Mouse (Mus musculus): ENCODE data around the gene Fth1. TPM values are rescaled to one million over a fixed set of nuclear protein-coding genes. Genes with fewer than 3 reads are reported as not detected.

Gene Fth1
- total RNA-seq, 1 experiment from 2014 or later = 890 TPM

DNA sequence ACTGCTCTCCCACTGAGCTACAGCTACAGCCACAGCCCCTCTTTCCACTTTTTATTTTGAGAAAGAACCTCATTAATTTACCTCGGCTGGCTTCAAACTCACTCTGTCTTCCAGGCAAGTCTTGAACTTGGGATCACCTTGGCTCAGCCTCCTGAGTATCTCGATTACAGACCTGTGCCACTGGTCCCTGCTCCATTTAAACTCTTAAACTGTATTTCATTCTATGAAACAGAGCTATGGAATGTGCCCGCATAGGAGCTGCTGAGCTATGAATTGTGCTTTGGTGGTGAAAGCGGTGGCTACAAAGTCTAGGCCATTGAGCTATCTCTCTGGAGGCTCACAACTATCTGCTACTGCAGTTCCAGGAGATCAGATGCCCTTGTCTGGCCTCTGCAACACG lies 22.4 kb upstream of the Fth1 start:
- ATAC-seq (replicated peaks; ENCODE audit: low read depth, poor library complexity, severe bottlenecking) = no peak

- no peak for ATAC-seq (replicated peaks; ENCODE audit: low read depth, poor library complexity, severe bottlenecking)
Measured at GRCm38 (mm10) chr19:9960769-9961168, 19.6 kb upstream of the Fth1 start.

GRCm38 (mm10) chr19:9964205-9964916 lies 16.0 kb upstream of the Fth1 start:
- ATAC-seq (replicated peaks; ENCODE audit: low read depth, poor library complexity, severe bottlenecking) = no peak

- ATAC-seq (replicated peaks; ENCODE audit: low read depth, poor library complexity, severe bottlenecking) = peak; percentile 45; the same call in 1 of the 2 replicates
Measured at GRCm38 (mm10) chr19:9966096-9966867, 14.1 kb upstream of the Fth1 start.

DNA sequence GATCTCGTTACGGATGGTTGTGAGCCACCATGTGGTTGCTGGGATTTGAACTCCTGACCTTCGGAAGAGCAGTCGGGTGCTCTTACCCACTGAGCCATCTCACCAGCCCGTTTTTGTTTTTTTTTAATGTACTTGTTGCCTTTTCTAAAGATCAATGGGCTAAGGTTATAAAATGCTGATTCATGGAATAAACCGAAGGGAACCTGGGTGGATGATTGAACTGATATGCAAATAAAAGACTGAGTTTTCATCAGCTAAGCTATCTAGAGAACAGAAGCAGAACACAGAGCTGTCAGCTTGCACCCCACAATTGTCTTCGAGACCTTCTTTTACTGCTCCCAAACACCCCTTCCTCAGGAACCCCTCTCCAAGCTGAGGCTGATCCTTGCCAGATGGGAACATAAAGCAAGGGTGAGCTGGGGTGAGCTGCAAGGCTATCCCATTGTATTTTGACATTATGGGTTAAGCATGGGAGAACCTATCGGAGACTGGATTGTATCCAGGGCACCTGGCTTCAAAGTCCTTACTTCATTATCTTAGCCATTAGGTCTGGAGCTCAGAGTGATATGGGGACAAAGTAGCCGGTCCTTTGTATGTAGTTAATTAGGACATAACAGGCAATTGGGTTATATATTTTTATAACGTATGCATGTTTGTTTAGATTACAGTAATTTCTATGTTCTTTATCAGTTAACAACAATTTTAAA lies 12.2 kb upstream of the Fth1 start:
- no peak for ATAC-seq (replicated peaks; ENCODE audit: low read depth, poor library complexity, severe bottlenecking)

DNA sequence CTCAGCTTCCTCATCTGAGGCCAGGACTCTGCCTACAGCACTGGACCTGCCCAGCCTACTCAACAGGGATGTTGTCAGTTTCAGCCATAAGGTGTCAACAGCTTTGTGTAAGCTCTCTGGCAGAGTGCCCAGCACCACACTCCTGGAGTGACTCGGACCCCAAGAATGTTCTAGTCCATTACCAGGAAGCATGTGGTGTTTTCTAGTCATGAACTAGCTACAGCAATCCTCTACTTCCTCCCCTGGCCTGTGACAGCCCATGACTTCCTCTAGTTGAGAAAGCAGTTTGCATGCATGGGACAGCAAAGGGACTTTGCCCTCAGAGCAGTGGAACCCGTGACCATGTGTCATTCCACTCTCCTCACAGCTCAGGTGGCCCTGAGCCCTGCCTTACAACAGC lies 5.5 kb upstream of the Fth1 start:
- ATAC-seq (replicated peaks; ENCODE audit: low read depth, poor library complexity, severe bottlenecking) = peak; percentile 83

GRCm38 (mm10) chr19:9977085-9977484 lies 3.3 kb upstream of the Fth1 start:
- ATAC-seq (replicated peaks; ENCODE audit: low read depth, poor library complexity, severe bottlenecking) = no peak

- peak; percentile 21 for ATAC-seq (replicated peaks; ENCODE audit: low read depth, poor library complexity, severe bottlenecking)
Measured at GRCm38 (mm10) chr19:9978431-9978951, 1.9 kb upstream of the Fth1 start.

- ATAC-seq (replicated peaks; ENCODE audit: low read depth, poor library complexity, severe bottlenecking) = no peak
Measured at GRCm38 (mm10) chr19:9979156-9979555, 1.2 kb upstream of the Fth1 start.

DNA sequence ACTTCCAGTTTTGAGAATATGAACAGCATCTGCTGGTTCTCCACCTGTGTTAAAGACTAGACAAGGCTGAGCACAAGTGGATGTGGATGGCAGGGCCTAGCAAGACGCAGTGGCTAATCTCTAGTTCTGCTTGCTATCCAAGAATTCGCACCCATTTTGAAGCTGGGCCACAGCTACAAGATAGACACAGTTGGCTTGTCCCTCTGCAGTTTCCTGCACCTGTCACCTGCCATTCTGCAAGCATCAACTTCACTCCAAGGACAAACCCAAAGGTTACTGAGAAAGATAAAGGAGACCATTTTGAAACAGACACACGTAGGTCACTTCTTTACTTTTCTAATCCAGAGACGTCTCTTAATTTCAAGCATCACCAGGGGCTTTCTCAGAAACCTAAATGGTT lies 1.2 kb downstream of the Fth1 start:
- ATAC-seq (replicated peaks; ENCODE audit: low read depth, poor library complexity, severe bottlenecking) = no peak

DNA sequence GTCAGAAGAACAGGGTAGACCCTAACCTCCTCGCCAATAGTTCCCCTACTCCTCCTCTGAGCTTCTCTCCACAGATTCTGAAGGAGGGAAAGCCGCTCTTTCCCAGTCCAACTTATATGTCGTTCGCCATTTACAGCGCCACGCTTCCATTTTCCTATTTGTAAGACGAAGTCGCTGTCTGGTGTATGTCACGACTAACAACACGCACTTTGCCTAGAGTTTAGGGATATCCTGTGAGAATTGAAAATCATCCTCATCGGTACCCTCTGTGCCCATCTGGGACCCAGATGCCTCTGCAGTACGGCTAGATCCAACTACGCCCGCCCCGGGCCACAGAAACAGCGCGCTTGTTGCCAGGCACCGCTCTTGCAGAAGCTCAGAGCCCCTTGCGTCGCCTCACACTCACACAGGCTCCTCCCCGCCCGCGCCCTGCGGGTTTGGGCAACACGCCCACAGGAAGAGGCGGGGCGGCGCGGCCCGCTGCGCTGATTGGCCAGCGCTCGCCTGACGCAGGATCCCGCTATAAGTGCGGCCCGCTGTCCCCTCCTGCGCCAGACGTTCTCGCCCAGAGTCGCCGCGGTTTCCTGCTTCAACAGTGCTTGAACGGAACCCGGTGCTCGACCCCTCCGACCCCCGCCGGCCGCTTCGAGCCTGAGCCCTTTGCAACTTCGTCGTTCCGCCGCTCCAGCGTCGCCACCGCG lies 1.9 kb downstream of the Fth1 start:
- ATAC-seq (replicated peaks; ENCODE audit: low read depth, poor library complexity, severe bottlenecking) = peak; percentile 69

GRCm38 (mm10) chr19:9982852-9983542 lies 2.6 kb downstream of the Fth1 start:
- ATAC-seq (replicated peaks; ENCODE audit: low read depth, poor library complexity, severe bottlenecking) = peak; percentile 40

DNA sequence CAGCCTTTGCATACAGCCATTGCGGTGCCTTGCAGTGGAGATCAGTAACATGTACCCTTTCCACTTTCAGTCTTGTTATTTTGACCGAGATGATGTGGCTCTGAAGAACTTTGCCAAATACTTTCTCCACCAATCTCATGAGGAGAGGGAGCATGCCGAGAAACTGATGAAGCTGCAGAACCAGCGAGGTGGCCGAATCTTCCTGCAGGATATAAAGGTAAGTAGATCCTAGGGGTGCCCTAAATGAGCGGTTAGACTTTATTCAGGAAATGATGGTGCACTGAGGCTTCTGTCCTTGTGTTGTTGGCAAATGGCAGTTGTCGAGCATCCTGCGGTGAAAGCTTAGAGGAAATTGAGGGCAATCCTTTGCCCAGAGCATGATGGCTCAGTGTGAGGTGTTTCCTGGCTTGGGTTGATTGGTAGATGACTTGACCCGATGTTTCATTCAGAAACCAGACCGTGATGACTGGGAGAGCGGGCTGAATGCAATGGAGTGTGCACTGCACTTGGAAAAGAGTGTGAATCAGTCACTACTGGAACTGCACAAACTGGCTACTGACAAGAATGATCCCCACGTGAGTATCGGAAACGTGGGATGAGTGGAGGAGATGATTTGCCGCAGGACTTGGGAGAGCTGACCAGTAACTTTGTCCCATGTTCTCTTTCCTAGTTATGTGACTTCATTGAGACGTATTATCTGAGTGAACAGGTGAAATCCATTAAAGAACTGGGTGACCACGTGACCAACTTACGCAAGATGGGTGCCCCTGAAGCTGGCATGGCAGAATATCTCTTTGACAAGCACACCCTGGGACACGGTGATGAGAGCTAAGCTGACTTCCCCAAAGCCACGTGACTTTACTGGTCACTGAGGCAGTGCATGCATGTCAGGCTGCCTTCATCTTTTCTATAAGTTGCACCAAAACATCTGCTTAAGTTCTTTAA lies 4.0 kb downstream of the Fth1 start:
- peak; percentile 24 for ATAC-seq (replicated peaks; ENCODE audit: low read depth, poor library complexity, severe bottlenecking)

DNA sequence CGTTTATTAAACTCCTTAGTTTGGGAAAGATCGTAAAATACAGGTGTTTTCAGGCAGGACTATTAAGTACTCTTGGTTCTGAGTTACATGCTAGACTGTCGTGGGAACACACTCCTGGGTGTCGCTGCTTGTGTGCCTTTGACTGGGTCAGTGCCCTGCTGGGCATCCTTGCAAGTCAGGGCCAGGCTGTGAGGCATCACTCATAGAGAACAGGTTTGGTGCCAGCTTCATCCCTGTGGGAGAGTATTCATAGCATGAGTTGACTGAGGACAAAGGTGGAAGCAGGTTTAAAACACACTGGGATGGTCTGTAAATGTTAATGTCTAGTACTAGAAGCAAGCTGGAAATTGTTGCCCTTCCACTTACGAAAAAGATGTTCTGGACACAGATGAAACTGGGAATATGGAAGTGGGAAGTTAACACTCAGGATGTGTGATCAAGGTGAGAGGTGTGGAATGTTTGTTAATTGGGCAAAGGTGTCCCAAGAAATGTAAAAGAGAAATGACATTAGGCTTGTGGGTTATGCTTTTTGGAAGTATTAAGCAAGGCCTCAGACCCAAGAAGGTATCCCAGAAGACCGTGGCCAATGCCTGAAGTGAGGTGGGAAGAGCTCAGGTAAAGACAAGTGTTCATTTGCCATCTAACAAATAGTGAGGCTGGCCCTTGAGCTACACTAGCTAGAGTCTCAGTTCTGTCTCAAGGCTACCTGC lies 4.9 kb downstream of the Fth1 start:
- ATAC-seq (replicated peaks; ENCODE audit: low read depth, poor library complexity, severe bottlenecking) = no peak

DNA sequence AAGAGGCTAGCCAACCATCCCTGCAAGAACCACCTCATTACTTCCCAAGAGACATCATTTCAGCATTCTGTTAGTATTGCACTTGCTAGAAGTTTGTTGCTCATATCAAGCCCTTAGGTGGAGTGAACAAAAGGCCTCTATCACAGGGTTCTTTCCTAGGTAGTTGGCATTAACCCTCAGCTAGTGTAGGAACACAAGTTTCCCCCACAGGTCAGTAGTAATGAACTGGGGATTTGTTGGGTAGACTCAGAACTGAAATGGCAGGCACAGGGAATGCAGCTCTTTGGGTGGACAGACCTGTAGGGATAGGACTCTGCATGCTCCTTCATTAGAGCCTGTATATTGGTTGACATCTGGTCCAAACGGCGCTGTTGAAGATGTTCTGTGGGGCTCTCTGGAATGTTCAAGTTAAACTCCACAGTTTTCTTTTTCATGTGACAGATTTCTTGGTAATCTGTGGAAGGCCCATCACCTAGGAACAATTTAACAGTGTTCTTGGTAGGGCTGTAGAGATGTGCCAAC lies 5.6 kb downstream of the Fth1 start:
- ATAC-seq (replicated peaks; ENCODE audit: low read depth, poor library complexity, severe bottlenecking) = no peak

GRCm38 (mm10) chr19:9987192-9987591 lies 6.8 kb downstream of the Fth1 start:
- ATAC-seq (replicated peaks; ENCODE audit: low read depth, poor library complexity, severe bottlenecking) = no peak

GRCm38 (mm10) chr19:9987593-9987992 lies 7.2 kb downstream of the Fth1 start:
- ATAC-seq (replicated peaks; ENCODE audit: low read depth, poor library complexity, severe bottlenecking) = no peak

Data from common myeloid progenitor, adult 5-6 weeks (primary cell).